Mouse (Mus musculus) thymus, adult 2 months (tissue): ENCODE data around the gene Mob1b. TPM values are rescaled to one million over a fixed set of nuclear protein-coding genes. Genes with fewer than 3 reads are reported as not detected.

Experiments
- DNase-seq: peaks from one replicate; pipeline ENCODE4 v3.0.0; 2021
- H3K27ac ChIP-seq: fragments of 200-500 bp; 2 replicates; pipeline ENCODE4 v1.5.1; 2012; ENCODE audit warnings: low read length, control low read depth; ENCODE audit not compliant: control insufficient read depth, insufficient read depth
- H3K27me3 ChIP-seq: fragments of 200-500 bp; 2 replicates; pipeline ENCODE4 v1.6.1; 2012; ENCODE audit warnings: mild to moderate bottlenecking, low read length, moderate library complexity, mixed read lengths; ENCODE audit not compliant: control insufficient read depth, insufficient read depth
- H3K36me3 ChIP-seq: fragments of 200-500 bp; 2 replicates; pipeline ENCODE4 v1.6.1; 2012; ENCODE audit warnings: mild to moderate bottlenecking, low read length, moderate library complexity; ENCODE audit not compliant: control insufficient read depth, insufficient read depth
- H3K4me1 ChIP-seq: fragments of 200-500 bp; replicated peaks from 2 replicates; pipeline ENCODE4 v1.6.1; 2012; ENCODE audit warnings: low read length; ENCODE audit not compliant: control insufficient read depth, insufficient read depth
- H3K4me3 ChIP-seq: fragments of 200-500 bp; 2 replicates; pipeline ENCODE4 v1.5.1; 2012; ENCODE audit warnings: mild to moderate bottlenecking, low read length, control low read depth, moderate library complexity; ENCODE audit not compliant: control insufficient read depth, insufficient read depth
- CTCF ChIP-seq: fragments of 200-500 bp; IDR thresholded peaks from 2 replicates; pipeline ENCODE4 v1.5.1; 2012; ENCODE audit warnings: mild to moderate bottlenecking, control low read depth, low read length, moderate library complexity, borderline replicate concordance; ENCODE audit not compliant: control insufficient read depth, poor library complexity, insufficient read depth; ENCODE audit errors: extremely low read depth
- POLR2A ChIP-seq: fragments of 200-500 bp; IDR thresholded peaks from 2 replicates; pipeline ENCODE4 v1.6.1; 2012; ENCODE audit warnings: mild to moderate bottlenecking, low read length, control low read depth, moderate library complexity; ENCODE audit not compliant: control insufficient read depth, poor library complexity, insufficient read depth; ENCODE audit errors: extremely low read depth
- WGBS: fragments of 180-500 bp; shearing (Covaris S2); methylation state at CpG from one replicate; pipeline ENCODE4 v1.1.7; 2018; 5-methylcytosine and 5-hydroxymethylcytosine counted together
- polyA plus RNA-seq: library from polyadenylated mRNA; depleted of rRNA; stranded (reverse); fragments of >200 nt; gene quantifications from 2 replicates; pipeline ENCODE4 v1.2.3, GENCODE M21; 2012

Gene Mob1b
- polyA plus RNA-seq, 1 experiment, result 4.9 TPM

GRCm38 (mm10) chr5:88680567-88680966, 40.1 kb upstream of the Mob1b start:
- Histone ChIP-seq H3K4me3 (no peak overlapping the region), H3K27me3 (peaks cover 2% of the 10 kb centered on the region; the same call in 1 of the 2 replicates), H3K36me3 (no peaks in the 10 kb centered on the region), H3K27ac (no peak overlapping the region), H3K4me1 (no peaks in the 10 kb centered on the region; the same call in 1 of the 2 replicates)
- 93% methylated on average over 6 of the region's 6 CpGs for WGBS
- TF ChIP-seq POLR2A (no peak), CTCF (no peak)
- DNase-seq, result no peak

DNA sequence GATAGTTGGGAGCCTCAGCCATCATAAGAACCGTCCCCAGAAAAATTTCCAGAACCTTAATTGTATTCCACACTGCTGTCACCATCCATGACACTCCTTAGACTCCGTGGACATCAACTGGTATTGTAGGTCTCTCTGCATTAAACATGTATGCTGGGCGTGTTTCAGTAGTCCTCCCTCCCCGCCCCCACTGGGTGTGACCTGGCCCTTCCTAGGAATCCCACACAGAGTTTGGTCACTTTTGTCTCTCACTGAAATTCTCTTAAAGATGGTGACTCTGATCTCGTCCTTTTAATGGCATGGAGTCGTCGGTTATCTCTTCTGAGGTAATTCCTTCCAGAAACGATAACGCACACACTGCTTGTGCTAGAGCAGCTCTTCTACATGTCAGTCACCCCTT, 36.9 kb upstream of the Mob1b start:
- 88% methylated on average over 9 of the region's 9 CpGs for WGBS
- Histone ChIP-seq H3K27ac (no peak overlapping the region), H3K36me3 (no peaks in the 10 kb centered on the region), H3K27me3 (peaks cover 2% of the 10 kb centered on the region; the same call in 1 of the 2 replicates), H3K4me1 (no peaks in the 10 kb centered on the region), H3K4me3 (no peak overlapping the region)
- TF ChIP-seq POLR2A, result no peak
- no peak for TF ChIP-seq CTCF
- DNase-seq, result no peak

DNA sequence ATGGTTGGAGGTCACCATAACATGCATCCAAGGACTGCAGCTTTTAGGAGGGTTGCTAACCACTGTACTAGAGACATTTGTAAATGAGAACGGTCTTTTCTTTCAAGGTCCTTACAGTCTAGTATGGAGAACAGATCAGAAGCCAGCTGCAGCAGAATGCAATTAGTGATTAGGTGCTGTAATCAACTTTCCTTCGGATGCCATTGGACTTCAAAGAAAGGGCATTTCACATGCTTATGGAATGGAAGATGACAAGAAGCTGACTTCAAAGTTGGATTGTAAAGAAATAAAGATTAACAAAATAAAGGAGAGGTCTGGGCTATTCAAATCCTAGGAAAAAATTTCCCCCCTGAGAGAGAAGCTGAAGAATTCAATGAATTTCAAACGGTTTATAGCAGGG, 36.4 kb upstream of the Mob1b start:
- 41% methylated on average over 3 of the region's 3 CpGs for WGBS
- Histone ChIP-seq H3K27me3 (peaks cover 2% of the 10 kb centered on the region; the same call in 1 of the 2 replicates), H3K4me1 (no peaks in the 10 kb centered on the region), H3K4me3 (no peak overlapping the region), H3K36me3 (no peaks in the 10 kb centered on the region), H3K27ac (no peak overlapping the region)
- no peak for TF ChIP-seq CTCF
- no peak for DNase-seq

GRCm38 (mm10) chr5:88685306-88685705, 35.3 kb upstream of the Mob1b start:
- no peak overlapping the region for H3K4me3 ChIP-seq
- H3K36me3 ChIP-seq, result no peaks in the 10 kb centered on the region
- TF ChIP-seq POLR2A (no peak), CTCF (no peak)
- H3K27ac ChIP-seq, result no peak overlapping the region
- WGBS, result 32% methylated on average over 6 of the region's 6 CpGs
- H3K27me3 ChIP-seq, result peaks cover 2% of the 10 kb centered on the region; the same call in 1 of the 2 replicates
- no peak for DNase-seq
- H3K4me1 ChIP-seq, result no peaks in the 10 kb centered on the region

- TF ChIP-seq POLR2A (no peak), CTCF (no peak)
- H3K27ac ChIP-seq, result no peak overlapping the region
- no peaks in the 10 kb centered on the region for H3K4me1 ChIP-seq
- no peak for DNase-seq
- no peak overlapping the region for H3K4me3 ChIP-seq
- peaks cover 2% of the 10 kb centered on the region; the same call in 1 of the 2 replicates for H3K27me3 ChIP-seq
- 83% methylated on average over 6 of the region's 6 CpGs for WGBS
- H3K36me3 ChIP-seq, result no peaks in the 10 kb centered on the region
Observed at GRCm38 (mm10) chr5:88685745-88686299, 34.8 kb upstream of the Mob1b start.

DNA sequence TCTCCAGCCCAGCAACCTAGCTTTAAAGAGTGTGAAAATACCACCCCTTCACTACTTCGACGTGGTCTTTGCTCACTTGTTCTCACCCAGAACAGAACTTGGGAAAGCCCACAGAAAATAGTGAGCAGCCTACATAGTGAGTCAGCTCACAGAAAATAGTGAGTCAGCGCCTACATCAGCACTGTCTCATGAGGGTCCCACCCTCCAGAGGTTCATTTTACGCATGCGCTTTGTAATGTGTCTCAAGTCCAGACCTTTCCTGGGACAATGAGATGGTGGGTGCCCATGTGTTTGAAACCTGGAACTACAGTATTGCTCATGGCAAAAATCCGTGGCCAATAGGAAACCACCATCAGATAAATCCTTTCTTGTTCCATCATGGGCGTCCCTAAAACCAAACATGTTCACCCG, 32.7 kb upstream of the Mob1b start:
- 74% methylated on average over 8 of the region's 8 CpGs for WGBS
- Histone ChIP-seq H3K27me3 (peaks cover 2% of the 10 kb centered on the region; the same call in 1 of the 2 replicates), H3K36me3 (no peaks in the 10 kb centered on the region), H3K4me3 (no peak overlapping the region), H3K27ac (no peak overlapping the region), H3K4me1 (no peaks in the 10 kb centered on the region)
- DNase-seq, result no peak
- TF ChIP-seq CTCF (no peak), POLR2A (no peak)
